Mouse (Mus musculus) liver, embryonic 12.5 days (tissue): ENCODE measurements around the gene Cwc15. TPM values are rescaled to one million over a fixed set of nuclear protein-coding genes. Genes with fewer than 3 reads are reported as not detected.

ENCODE experiments used
- ATAC-seq: fragments of 200-750 bp; cut with Nextera tagmentation; 2 replicates; pipeline ENCODE4 v1.8.0; 2017; ENCODE audit warnings: moderate number of reproducible peaks, mild to moderate bottlenecking, moderate library complexity
- H3K27ac ChIP-seq: fragments of 300-500 bp; sonication (generic); 2 replicates; pipeline ENCODE4 v1.5.1; 2016; ENCODE audit warnings: mild to moderate bottlenecking
- H3K27me3 ChIP-seq: fragments of 300-500 bp; sonication (generic); replicated peaks from 2 replicates; pipeline ENCODE4 v1.6.1; 2016; ENCODE audit warnings: mild to moderate bottlenecking, moderate library complexity
- H3K36me3 ChIP-seq: fragments of 300-500 bp; sonication (generic); 2 replicates; pipeline ENCODE4 v1.6.1; 2016; ENCODE audit warnings: mild to moderate bottlenecking, moderate library complexity
- H3K4me1 ChIP-seq: fragments of 300-500 bp; sonication (generic); 2 replicates; pipeline ENCODE4 v1.6.1; 2016
- H3K4me2 ChIP-seq: fragments of 300-500 bp; sonication (generic); 2 replicates; pipeline ENCODE4 v1.6.1; 2016; ENCODE audit warnings: mild to moderate bottlenecking, moderate library complexity
- H3K4me3 ChIP-seq: fragments of 300-500 bp; sonication (generic); 2 replicates; pipeline ENCODE4 v1.5.1; 2016; ENCODE audit warnings: mild to moderate bottlenecking, moderate library complexity
- H3K9ac ChIP-seq: fragments of 300-500 bp; sonication (generic); 2 replicates; pipeline ENCODE4 v1.6.1; 2016; ENCODE audit warnings: mild to moderate bottlenecking, moderate library complexity
- H3K9me3 ChIP-seq: fragments of 300-500 bp; sonication (generic); replicated peaks from 2 replicates; pipeline ENCODE4 v1.6.1; 2016; ENCODE audit warnings: mild to moderate bottlenecking, moderate library complexity
- WGBS: fragments of 180-500 bp; shearing (Covaris S2); methylation state at CpG from one replicate; pipeline ENCODE4 v1.1.7; 2016; ENCODE audit not compliant: insufficient replicate concordance; 5-methylcytosine and 5-hydroxymethylcytosine counted together
- polyA plus RNA-seq: library from polyadenylated mRNA; unstranded; fragments of >200 nt; fragmentation: Nextera tagmentation; extraction: Ambion mirVana; gene quantifications from 2 replicates; pipeline ENCODE4 v1.2.1, GENCODE M21; 2016

Gene Cwc15
- polyA plus RNA-seq, 1 experiment from 2014 or later = 93.8 TPM

GRCm38 (mm10) chr9:14559996-14560395 is 59.6 kb downstream of the Cwc15 start:
- no peak overlapping the region for H3K9ac ChIP-seq
- H3K4me2 ChIP-seq = no peak overlapping the region
- 77% methylated on average over 9 of the region's 9 CpGs for WGBS
- no peak overlapping the region for H3K4me3 ChIP-seq
- no peak for ATAC-seq
- H3K27ac ChIP-seq = no peak overlapping the region
- no peaks in the 10 kb centered on the region for H3K4me1 ChIP-seq
- H3K36me3 ChIP-seq = peaks cover 35% of the 10 kb centered on the region
- no peaks in the 10 kb centered on the region for H3K9me3 ChIP-seq
- no peaks in the 10 kb centered on the region for H3K27me3 ChIP-seq

Other genes starting within 250 kb of the Cwc15 start
- 1.8 and 2.4 TPM in 2 replicates for gene Sesn3, start 225.6 kb upstream of the Cwc15 start, polyA plus RNA-seq
- gene Endod1, start 119.1 kb upstream of the Cwc15 start, polyA plus RNA-seq = 36.8 and 40.3 TPM in 2 replicates
- 0.10 TPM in 2 replicates for gene Kdm4d, start 135 bp upstream of the Cwc15 start, polyA plus RNA-seq
- 3.4 and 3.9 TPM in 2 replicates for gene Amotl1, start 144.4 kb downstream of the Cwc15 start, polyA plus RNA-seq
- 0.06 and 0.11 TPM in 2 replicates for gene Piwil4, start 240.1 kb downstream of the Cwc15 start, polyA plus RNA-seq